Mouse (Mus musculus) myocyte (in vitro differentiated cells): ENCODE measurements around the gene Cd69.

Experiments used
- CEBPB ChIP-seq: IDR thresholded peaks from 2 replicates; pipeline ENCODE4 v1.6.1; 2011; ENCODE audit warnings: mild to moderate bottlenecking, moderate library complexity; ENCODE audit not compliant: poor library complexity, insufficient read depth, severe bottlenecking
- E2F4 ChIP-seq: IDR thresholded peaks from one replicate; pipeline ENCODE4 v1.6.1; 2011; ENCODE audit warnings: mild to moderate bottlenecking, control low read depth, moderate library complexity; ENCODE audit not compliant: insufficient read depth
- MAX ChIP-seq: IDR thresholded peaks from one replicate; pipeline ENCODE4 v1.6.1; 2011; ENCODE audit warnings: low read depth, mild to moderate bottlenecking, control low read depth
- MYOD1 ChIP-seq, 3 experiments: IDR thresholded peaks; one replicate each; pipeline ENCODE4 v1.6.1; 2011; ENCODE audit warnings: control low read depth in 2 of 3, low read depth in 2 of 3, mild to moderate bottlenecking in 2 of 3, moderate library complexity in 1 of 3; ENCODE audit not compliant: insufficient read length in 2 of 3, control insufficient read depth in 1 of 3
- MYOG ChIP-seq, 3 experiments: IDR thresholded peaks; one replicate each; pipeline ENCODE4 v1.6.1; 2011; ENCODE audit warnings: control low read depth in 2 of 3, low read depth in 2 of 3, mild to moderate bottlenecking in 2 of 3; ENCODE audit not compliant: insufficient read length in 2 of 3, control insufficient read depth in 1 of 3, insufficient read depth in 1 of 3
- POLR2A ChIP-seq: IDR thresholded peaks from one replicate; pipeline ENCODE4 v1.6.1; 2011; ENCODE audit warnings: low read depth, mild to moderate bottlenecking, control low read depth, moderate library complexity; ENCODE audit not compliant: insufficient read length
- POLR2AphosphoS2 ChIP-seq: IDR thresholded peaks from one replicate; pipeline ENCODE4 v1.6.1; 2011; ENCODE audit warnings: low read depth, control low read depth; ENCODE audit not compliant: insufficient read length
- REST ChIP-seq: IDR thresholded peaks from one replicate; pipeline ENCODE4 v1.6.1; 2011; ENCODE audit warnings: mild to moderate bottlenecking, control low read depth, moderate library complexity; ENCODE audit not compliant: insufficient read depth, insufficient read length
- SRF ChIP-seq: IDR thresholded peaks from one replicate; pipeline ENCODE4 v1.6.1; 2011; ENCODE audit warnings: low read depth; ENCODE audit not compliant: control insufficient read depth, insufficient read length
- TCF3 ChIP-seq: IDR thresholded peaks from one replicate; pipeline ENCODE4 v1.6.1; 2011; ENCODE audit warnings: low read depth, control low read depth; ENCODE audit not compliant: insufficient read length
- USF1 ChIP-seq: IDR thresholded peaks from one replicate; pipeline ENCODE4 v1.6.1; 2011; ENCODE audit warnings: low read depth, mild to moderate bottlenecking, control low read depth, moderate library complexity

DNA sequence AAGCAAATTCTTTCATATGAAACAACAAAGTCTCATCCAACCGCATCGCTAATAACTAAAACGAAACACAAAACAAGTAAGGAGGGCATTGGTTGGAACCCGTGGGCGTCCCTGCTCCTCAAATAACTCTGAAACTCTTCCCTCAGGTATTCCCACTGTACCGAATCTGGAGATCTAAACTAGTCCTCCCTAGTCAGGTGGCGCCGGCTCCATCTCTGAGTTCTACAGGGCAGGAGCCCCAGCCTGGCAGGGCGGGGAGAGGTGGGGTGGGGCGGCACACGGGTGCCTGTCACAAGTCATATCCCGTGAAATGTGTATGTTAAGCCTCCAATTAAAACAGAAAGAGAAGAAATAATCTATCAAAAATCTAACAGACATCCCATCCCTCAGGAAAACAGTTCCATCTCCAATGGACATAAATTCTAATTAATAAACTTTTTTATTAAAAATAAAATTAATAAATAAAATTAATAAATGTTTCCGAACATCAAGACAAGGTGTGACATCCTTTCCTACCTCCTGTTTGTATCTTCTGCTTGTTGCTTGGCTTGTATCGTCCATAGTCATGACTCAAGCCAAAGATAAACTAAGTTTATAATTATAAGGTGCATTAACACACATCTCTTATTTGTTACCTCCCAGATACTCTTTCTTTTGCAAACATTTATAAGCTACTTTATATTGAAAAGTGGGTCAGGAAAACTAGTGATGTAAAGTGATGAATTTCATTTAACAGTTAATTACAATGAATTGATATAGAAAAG is 36.8 kb downstream of the Cd69 start:
- no peak for TF ChIP-seq USF1
- TF ChIP-seq POLR2A = no peak
- no peak for TF ChIP-seq MAX
- no peak for TF ChIP-seq POLR2AphosphoS2
- TF ChIP-seq REST = no peak
- no peak for TF ChIP-seq MYOG (IDR thresholded peaks at IDR 0.05; ENCODE audit: control insufficient read depth in 1 of 3, insufficient read depth in 1 of 3, insufficient read length in 2 of 3, low read depth in 2 of 3)
- no peak for TF ChIP-seq E2F4
- TF ChIP-seq SRF = no peak
- TF ChIP-seq TCF3 = no peak
- no peak for TF ChIP-seq CEBPB
- no peak for TF ChIP-seq MYOD1 (IDR thresholded peaks at IDR 0.05; ENCODE audit: control insufficient read depth in 1 of 3, insufficient read length in 2 of 3, low read depth in 2 of 3)
